Mouse (Mus musculus) monocyte, adult 2 months (primary cell): ENCODE data around the gene Sh3d21.
"Not testable (repeated sequence)": the region's sequence is repeated elsewhere in the genome, so short reads cannot be mapped to it uniquely, and the experiment has no call there.

Experiments
- DNase-seq, 2 experiments: peaks; one replicate each; pipeline ENCODE4 v3.0.0; 2022; ENCODE audit warnings: low spot score in 2 of 2, low read depth in 1 of 2

The Sh3d21 gene

GRCm38 (mm10) chr4:126163067-126163659 is at the start of gene Sh3d21:
Gene Sh3d21 (minus strand): TSS chr4:126163491.
- no peak for DNase-seq

DNA sequence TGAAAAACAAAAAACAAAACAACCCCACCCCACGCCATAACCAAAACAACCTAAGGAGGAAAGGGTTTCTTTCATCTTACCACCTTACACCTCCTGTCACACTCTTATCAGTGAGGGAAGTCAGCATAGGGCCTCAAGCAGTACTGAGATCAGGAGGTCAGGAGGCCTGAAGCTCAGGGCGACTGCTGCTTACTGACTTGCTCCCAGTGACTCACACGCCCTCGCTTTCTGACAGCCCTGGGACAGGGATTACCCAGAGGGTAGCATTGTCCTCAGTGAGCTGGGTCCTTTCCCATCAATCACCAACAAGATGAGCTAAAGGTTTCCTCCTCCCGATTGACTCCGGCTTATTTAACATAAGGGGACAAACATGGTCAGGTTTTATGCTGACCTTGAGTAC is 43.8 kb upstream of the Sh3d21 start:
- no peak for DNase-seq

DNA sequence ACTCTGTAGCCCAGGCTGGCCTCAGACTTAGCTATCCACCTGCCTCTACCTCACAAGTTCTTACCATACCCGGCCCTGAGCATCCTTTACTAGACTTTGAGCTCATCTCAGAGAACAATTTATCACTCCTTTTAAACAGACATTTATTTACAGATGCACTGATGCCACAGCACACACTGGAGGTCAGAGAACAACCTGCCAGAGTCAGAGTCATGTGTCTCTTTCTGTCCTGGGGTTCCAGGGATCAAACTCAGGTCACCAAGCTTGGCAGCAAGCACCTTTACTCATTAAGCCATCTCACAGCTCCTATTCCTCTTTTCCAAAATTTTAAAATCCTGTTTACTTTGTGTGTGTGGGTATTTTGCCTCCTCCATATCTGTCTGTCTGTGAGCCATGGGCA is 42.1 kb upstream of the Sh3d21 start:
- no peak for DNase-seq

DNA sequence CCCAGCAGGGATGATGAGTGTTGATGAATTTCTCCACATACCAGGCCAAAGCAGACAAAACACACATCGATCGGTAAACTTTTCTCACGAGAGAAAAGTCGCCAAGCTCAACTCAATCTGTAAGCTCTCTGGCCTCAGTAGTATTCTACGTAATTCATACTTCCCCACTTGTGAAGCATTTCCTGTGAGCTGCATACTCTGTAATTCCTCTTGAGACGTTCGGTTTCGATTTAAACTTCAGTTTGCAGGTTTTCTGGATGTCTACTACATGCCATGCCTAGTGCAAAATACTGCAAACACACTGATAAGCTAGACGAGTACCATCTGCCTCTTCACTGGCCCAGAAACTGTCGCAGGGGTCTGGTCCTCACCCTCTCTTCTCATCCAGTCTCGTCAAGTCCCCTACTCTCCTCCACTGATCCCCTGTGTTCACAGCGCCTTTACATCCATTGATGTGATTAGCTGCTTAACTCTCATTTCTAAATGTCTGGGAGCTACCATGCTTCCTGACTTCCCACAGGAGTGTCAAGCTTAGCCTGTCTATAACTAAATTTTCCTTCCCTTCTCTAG is 41.5 kb upstream of the Sh3d21 start:
- no peak for DNase-seq

DNA sequence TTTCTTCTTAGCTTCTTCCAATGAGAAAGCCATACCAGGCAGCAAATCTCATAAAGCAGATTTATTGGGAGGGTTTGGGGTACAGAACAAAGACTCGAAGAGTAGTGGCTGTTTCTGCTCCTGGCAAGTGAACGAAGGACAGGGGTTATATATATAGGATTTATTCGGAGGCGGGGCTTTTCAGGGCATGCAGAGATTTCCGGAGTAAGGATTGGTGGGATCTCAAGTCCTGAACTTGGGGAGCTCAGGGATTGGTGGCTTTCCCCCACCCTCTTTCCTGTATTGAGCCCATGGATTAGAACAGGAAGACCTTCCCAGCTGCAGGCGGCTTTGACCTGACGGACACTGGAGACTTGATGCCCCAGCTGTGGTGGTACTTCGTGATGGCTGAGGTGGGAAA is 40.7 kb upstream of the Sh3d21 start:
- DNase-seq = no peak

GRCm38 (mm10) chr4:126203336-126203895 is 40.1 kb upstream of the Sh3d21 start:
- no peak for DNase-seq

GRCm38 (mm10) chr4:126202303-126203181 is 39.3 kb upstream of the Sh3d21 start, which contains the start of gene Thrap3:
Gene Thrap3 (minus strand): TSS chr4:126202760.
- DNase-seq = peak; percentile 99

DNA sequence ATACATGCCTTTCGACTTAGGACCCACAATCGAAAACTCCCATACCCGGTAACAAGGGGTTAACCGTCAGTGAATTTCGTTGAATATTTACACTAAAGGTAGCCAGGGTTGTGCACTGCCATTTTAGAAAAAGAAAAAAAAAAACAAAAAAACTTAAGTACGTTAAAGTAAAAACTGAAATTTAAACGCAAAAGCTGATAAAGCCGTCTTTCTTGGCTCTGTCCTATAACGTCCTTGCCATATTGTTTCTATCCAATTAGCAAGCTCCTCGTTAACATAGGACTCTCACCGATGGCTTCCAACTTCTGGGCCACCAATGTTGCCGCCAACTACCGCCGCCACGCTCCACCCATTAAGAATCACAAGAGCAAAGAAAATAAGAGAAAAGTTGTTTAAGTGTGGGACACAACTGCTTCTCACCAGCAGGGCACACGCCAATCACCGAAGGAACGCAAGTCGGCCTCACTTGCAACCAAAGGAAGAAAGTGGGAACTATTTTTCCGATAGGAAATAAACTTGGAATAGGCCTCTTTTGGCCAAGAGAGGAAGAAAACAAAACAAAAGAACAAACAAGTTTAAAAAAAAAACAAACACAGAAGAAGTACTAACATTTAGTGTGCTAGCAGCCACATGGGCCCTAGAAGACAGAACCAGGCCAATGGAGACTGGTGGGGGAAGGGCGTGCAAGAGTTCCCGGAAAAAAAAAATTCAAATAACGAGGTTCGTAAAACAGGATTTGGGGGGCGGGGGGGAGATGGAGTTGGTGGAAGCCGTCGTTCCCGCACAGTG is 38.4 kb upstream of the Sh3d21 start:
- DNase-seq = peak; percentile 26 to 33

DNA sequence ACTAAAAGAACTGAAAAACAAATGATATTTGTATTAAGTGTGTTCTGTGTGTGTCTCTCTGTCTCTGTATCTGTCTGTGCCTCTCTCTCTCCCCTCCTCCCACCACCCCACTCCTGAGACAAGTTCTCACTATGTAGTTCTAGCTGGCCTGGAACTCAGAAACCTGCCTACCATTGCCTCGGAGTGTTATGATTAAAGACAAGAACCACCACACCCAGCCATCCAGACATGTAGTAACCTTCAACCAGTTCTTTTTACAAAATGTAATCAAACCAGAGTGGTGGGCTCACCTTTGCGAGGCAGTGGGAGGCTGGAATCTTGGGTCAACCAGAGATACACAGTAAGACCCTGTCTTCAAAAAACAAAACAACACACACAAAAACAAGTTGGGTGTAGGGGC is 37.4 kb upstream of the Sh3d21 start:
- DNase-seq = no peak

DNA sequence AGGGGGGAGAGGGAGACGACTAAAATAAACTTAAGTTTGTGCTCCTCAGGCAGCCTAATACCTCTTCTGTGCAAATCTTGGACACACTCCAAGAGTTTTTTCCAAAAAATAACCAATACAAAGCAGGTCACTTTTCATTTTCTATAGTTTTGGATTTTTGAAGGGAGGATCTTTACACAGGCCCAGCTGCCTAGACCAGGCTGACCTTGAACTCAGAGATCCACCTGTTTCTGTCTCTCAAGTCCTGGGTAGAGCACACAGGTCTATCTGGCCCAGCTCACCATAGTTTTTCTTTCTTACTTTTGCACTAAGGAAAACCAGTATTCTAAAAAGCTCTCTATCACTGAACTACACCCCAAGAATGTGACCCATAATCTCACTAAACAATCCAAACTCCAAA is 36.7 kb upstream of the Sh3d21 start:
- DNase-seq = no peak

DNA sequence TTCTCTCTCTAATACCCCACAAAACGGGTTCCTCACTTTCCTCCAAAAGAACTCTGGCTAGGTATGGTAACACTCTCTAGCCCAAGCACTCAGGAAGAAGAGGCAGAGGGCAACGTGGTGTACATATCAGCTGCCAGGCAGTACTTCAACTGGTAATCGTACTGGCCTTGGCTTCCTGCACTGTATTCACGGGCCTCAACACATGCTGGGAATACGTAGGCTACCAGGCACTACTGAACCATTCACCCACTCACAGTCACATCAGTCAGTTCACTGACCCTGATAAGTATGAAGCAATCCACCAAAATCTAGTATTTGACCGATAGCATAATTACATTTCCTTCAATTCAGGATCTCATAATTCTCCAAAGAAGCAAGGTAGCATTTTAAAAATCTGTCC is 36.3 kb upstream of the Sh3d21 start:
- no peak for DNase-seq

DNA sequence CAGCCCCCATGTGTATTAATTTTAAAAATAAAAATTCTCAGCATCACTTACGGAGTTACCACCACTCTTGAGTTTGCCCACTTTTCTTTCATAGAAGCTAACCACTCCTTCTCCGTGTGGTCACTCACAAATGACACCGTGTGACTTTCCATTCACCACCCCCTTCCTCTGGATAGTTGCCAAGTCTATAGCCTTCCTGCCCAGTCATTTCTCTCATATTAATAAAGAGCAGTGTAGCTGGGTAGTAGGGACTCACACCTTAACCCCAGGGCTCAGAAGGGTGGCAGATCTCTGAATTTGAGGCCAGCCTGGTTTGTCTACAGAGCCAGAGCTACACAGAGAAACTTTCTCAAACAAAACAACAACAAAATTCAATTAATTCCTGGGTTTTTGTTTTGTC is 34.2 kb upstream of the Sh3d21 start:
- DNase-seq = no peak

DNA sequence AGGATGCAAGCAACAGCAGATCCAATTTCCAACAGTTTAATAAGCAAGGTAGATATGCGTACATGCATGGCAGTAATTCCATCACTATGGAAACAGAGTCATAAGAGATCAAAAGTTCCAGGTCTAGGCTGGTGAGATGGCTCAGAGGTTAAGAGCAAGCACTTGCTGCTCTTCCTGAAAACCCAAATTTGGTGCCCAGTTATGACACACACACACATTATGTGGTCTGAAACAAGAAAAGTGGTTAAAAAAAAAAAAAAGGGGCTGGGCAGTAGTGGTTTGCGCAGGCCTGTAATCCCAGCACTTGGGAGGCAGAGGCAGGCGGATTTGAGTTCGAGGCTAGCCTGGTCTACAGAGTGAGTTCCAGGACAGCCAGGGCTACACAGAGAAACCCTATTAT is 31.6 kb upstream of the Sh3d21 start:
- no peak for DNase-seq

DNA sequence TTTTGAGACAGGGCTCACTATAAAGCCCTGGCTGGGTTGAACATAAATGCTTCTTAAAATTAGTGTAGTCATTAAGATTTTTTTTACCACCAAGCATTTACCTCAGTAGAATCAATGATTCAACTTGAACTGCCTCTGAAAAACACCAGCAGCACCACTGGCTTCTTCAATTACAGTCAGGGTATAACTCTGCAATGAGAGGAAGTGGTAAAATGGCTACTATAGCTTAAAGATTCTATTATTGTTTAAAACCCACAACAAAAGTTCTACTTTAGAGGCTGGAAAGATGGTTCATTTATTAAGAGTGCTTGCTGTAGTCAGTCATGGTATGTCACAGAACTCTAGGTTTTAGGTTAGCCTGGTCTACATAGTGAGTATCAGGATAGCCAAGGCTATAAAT is 30.9 kb upstream of the Sh3d21 start:
- DNase-seq = no peak

DNA sequence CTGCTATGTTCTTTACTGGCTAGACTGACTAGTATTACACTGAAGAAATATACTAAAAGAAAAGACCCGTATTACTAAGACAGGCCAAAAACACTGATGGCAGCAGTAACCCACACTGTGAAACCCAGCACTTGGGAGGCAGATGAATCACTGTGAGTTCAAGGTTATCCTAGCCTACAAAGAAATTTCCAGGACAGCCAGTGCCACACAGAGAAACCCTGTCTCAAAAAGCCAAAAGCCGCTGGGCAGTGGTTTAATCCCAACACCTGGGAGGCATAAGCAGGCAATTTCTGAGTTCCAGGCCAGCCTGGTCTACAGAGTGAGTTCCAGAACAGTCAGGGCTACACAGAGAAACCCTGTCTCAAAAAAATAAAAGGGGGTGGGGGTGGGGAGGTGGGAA is 27.3 kb upstream of the Sh3d21 start:
- DNase-seq = no peak

DNA sequence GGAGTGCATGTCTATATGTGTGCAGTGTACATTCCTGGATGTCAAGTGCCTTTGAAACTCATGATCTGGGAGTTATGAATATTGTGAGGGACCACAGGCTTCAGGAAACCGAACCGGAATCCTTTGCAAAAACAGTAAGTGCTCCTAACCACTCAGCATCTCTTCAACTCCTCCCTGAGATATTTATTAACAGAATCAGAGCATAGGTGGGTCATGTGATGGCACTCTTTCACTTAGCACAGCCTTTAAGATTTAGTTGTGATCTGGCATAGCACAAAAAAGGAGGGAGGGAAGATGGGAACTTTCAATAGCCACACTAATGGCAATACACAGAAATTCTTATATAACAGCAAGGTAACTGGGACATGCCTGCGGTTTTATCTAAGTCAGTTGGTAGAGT is 23.8 kb upstream of the Sh3d21 start:
- DNase-seq = no peak

DNA sequence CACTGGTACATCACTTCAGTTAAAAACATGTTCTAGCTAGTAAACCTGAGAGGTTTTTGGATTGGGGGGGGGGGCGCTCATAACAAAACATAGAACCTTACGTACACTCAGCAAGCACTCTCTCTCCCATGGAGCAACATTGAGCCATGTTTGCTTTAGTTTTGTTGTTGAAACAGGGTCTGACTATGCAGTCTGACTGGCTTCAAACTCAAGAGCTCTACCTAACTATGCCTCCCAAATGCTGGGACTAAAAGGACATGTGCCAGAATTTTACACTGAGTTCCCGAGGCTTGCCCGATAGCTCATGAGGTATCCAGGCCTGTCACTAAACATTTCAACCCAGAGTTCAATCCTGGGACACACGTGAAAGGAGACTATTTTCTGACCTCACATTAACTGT is 19.7 kb upstream of the Sh3d21 start:
- no peak for DNase-seq

DNA sequence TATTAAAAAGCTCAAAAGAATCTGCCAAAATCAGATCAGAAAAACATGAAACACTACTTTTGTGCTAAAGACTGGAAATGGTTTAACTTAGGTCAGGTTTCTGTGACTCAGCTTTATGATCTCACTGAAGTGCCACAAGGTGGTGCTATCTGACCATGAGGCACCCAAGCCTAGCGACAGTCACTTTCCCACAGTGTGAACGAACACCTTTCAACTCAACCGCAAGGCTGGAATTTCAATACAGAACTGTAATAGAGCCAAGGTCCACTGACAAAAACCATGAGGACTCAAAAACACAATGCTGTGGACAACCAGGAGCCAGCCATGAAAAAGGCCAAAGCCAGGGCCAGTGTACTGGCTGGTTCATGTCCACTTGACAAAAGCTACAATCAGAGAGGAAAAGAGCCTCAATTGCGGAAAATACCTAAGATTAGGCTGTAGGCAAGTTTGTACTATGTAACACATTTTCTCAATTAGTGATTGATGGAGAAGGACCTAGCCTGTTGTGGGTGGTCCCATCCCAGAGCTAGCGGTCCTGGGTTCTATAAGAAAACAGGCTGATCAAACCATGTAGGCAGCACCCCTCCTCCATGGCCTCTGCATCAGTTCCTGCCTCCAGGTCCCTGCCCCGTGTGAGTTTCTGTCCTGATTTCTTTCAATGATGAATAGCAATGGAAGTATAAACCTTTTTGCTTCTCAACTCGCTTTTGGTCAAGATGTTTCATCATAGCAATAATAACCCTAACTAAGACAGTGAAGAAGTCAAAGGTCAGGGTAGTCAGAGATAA is 18.1 kb upstream of the Sh3d21 start:
- no peak for DNase-seq

DNA sequence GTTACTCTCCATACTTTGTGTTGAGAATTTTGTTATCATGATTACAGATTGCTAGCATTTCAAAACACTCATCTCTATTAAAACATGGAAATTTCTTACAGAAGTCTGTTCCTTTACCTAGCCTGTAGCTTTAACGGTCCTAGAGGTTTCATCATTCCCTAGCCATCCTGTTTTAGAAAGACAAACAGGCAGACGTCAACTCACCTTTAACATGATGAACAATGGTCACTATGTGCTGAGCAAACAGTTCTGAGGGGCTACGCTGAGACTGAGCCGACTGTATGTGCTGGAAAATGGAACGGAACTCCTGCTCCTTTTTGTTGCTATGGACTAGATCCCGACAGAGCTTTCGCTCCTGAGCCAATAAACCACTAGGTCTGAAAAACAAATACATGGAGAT is 12.7 kb upstream of the Sh3d21 start:
- not testable (repeated sequence) for DNase-seq

DNA sequence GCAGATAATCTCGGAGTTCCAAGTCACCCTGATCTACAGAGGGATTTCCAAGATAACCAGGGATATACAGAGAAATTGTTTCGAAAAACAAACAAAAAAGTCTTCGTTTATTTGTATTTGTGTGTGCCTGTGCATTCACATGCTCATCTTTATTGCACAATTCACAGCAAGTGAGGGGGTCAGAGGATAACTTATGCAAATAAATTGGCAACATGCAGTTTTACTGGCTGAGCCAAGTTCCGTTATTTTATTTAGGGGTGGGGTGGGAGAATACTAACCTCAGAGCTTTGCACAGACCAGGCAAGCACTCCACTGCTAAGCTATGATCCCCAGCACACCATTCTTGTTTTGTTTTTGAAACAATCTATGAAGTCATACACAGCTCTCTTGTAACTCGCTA is 10.5 kb upstream of the Sh3d21 start:
- DNase-seq = no peak
